Mouse (Mus musculus): ENCODE results near the gene Amot.

DNA sequence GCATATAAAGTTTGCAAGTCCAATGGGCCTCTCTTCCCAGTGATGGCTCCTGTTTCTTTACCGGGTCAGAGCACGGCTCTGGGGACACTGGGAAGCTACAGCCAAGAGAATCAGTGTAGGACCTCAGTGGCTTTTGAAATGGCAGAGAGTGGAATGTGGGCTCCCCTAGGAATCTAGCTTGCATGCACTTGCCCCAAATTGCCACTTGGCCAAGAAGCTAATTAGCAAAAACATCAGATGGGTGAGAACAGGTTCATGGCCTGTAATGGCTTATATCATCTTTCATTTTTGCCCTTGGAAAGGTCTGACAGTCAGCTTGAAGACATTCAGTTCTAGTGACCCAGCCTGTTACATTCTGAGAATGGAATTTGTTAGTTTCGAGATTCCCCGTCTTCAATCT lies 9.6 kb downstream of the Amot start:
- no peak for TF ChIP-seq CTCF (conservative IDR thresholded peaks at IDR 0.05; ENCODE audit: low read length)
- TF ChIP-seq POU5F1 (IDR thresholded peaks at IDR 0.05; ENCODE audit: borderline replicate concordance, low read length), result no peak

Measured in E14TG2a.4 (cell line).